ENCODE assay signal across 8 mouse cellular contexts in the genomic region with DNA sequence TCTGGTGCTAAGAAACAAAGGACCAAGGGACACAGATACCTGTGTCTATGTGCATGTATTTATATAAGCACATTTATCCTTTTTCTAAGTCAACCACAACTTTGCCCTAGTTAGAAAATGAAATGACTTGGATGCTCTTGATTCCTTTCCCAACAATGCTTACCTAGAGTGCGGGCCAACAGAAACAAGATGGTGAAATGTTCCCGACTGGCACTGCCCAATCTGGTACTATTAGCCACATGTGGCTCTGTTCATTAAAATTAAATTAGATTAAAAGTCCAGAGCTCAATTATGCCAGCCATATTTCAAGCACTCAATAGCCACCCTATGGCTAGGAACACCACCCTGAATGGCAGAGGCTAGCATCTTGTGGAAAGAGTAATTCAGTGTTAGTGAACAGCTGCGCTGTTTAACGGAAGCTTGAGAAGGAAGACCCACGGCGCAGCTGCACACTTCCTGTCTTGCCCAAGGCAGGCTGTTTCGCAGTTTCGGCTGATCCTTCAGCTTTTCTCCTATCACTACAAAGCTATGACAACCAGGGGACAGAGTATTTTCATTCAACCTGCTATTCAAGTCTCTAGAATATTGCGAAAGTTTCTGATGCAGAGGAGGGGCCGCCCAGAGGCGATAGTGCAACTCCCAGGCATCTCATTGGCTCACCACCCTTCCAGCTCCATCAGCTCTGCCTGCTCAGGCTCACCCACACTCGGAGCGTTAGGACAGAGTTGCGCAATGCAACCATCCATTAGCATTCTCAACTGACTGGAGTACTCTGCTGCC. TPM values are rescaled to one million over a fixed set of nuclear protein-coding genes. Genes with fewer than 3 reads are reported as not detected.
DNase-seq lines count a peak whose midpoint lies in the region; ATAC-seq lines count a peak whose summit lies in the region.

No protein-coding gene starts in this region.

- peak overlapping the region; percentile 20; the same call in 1 of the 2 replicates for H3K4me2 ChIP-seq in liver, embryonic 11.5 days
- peak overlapping the region; percentile 36 for H3K4me2 ChIP-seq in neural tube, embryonic 15.5 days
- no peak overlapping the region for H3K4me2 ChIP-seq in forebrain, embryonic 15.5 days (replicated peaks)
- H3K4me2 ChIP-seq in midbrain, embryonic 11.5 days = no peak overlapping the region
- H3K4me2 ChIP-seq in hindbrain, embryonic 16.5 days (ENCODE audit: low read length) = no peak overlapping the region

- no peaks in the 10 kb centered on the region for H3K27me3 ChIP-seq in liver, embryonic 11.5 days (replicated peaks; ENCODE audit: control insufficient read depth, insufficient read depth, low read length)
- H3K27me3 ChIP-seq in neural tube, embryonic 15.5 days (replicated peaks) = peaks cover 12% of the 10 kb centered on the region
- no peaks in the 10 kb centered on the region for H3K27me3 ChIP-seq in forebrain, embryonic 15.5 days
- H3K27me3 ChIP-seq in midbrain, embryonic 11.5 days (ENCODE audit: control insufficient read depth, insufficient read depth, low read length) = no peaks in the 10 kb centered on the region
- H3K27me3 ChIP-seq in hindbrain, embryonic 16.5 days (replicated peaks; ENCODE audit: control insufficient read depth, insufficient read depth, low read length) = peaks cover 2% of the 10 kb centered on the region; the same call in 1 of the 2 replicates

- peak; percentile 75 for ATAC-seq in liver, embryonic 11.5 days (replicated peaks; ENCODE audit: low FRiP score)
- no peak for ATAC-seq in neural tube, embryonic 15.5 days (ENCODE audit: low FRiP score)
- ATAC-seq in forebrain, embryonic 15.5 days (replicated peaks) = no peak
- ATAC-seq in midbrain, embryonic 11.5 days (ENCODE audit: low FRiP score) = no peak
- no peak for ATAC-seq in hindbrain, embryonic 16.5 days

- H3K36me3 ChIP-seq in liver, embryonic 11.5 days (ENCODE audit: control insufficient read depth, insufficient read depth, low read length) = no peaks in the 10 kb centered on the region
- H3K36me3 ChIP-seq in neural tube, embryonic 15.5 days = no peaks in the 10 kb centered on the region
- H3K36me3 ChIP-seq in forebrain, embryonic 15.5 days = no peaks in the 10 kb centered on the region
- no peaks in the 10 kb centered on the region for H3K36me3 ChIP-seq in midbrain, embryonic 11.5 days (ENCODE audit: control insufficient read depth, insufficient read depth, low read length)
- no peaks in the 10 kb centered on the region for H3K36me3 ChIP-seq in hindbrain, embryonic 16.5 days (ENCODE audit: control insufficient read depth, insufficient read depth, low read length)

- DNase-seq in urinary bladder, adult 18-20 months (ENCODE audit: low spot score in 2 of 2) = peak; percentile 29 to 70
- DNase-seq in urinary bladder, postnatal 10 days (ENCODE audit: low spot score) = no peak
- peak; percentile 90 for DNase-seq in gonadal fat pad, adult 2 months (ENCODE audit: low read depth)
- DNase-seq in liver, embryonic 11.5 days (ENCODE audit: low spot score) = no peak
- DNase-seq in midbrain, embryonic 11.5 days (ENCODE audit: low spot score, missing footprints) = no peak

- H3K4me1 ChIP-seq in liver, embryonic 11.5 days (replicated peaks; ENCODE audit: control insufficient read depth, insufficient read depth, low read length) = 0 out of 2 replicates have a peak, but pooled peaks cover 2% of the 10 kb centered on the region
- 0 out of 2 replicates have a peak, but pooled peaks cover 4% of the 10 kb centered on the region for H3K4me1 ChIP-seq in neural tube, embryonic 15.5 days
- no peaks in the 10 kb centered on the region for H3K4me1 ChIP-seq in forebrain, embryonic 15.5 days
- no peaks in the 10 kb centered on the region for H3K4me1 ChIP-seq in midbrain, embryonic 11.5 days (ENCODE audit: control insufficient read depth, insufficient read depth, low read length)
- no peaks in the 10 kb centered on the region for H3K4me1 ChIP-seq in hindbrain, embryonic 16.5 days (ENCODE audit: control insufficient read depth, insufficient read depth, low read depth, low read length)

- 52% methylated on average over 14 of the region's 14 CpGs for WGBS in liver, embryonic 11.5 days
- 61% methylated on average over 14 of the region's 14 CpGs for WGBS in neural tube, embryonic 15.5 days
- 77% methylated on average over 14 of the region's 14 CpGs for WGBS in forebrain, embryonic 15.5 days
- 81% methylated on average over 14 of the region's 14 CpGs for WGBS in midbrain, embryonic 11.5 days
- WGBS in hindbrain, embryonic 16.5 days = 69% methylated on average over 14 of the region's 14 CpGs

- no peaks in the 10 kb centered on the region for H3K9me3 ChIP-seq in liver, embryonic 11.5 days (ENCODE audit: control insufficient read depth, low read length)
- no peaks in the 10 kb centered on the region for H3K9me3 ChIP-seq in neural tube, embryonic 15.5 days (replicated peaks)
- H3K9me3 ChIP-seq in forebrain, embryonic 15.5 days = no peaks in the 10 kb centered on the region
- H3K9me3 ChIP-seq in midbrain, embryonic 11.5 days (ENCODE audit: control insufficient read depth, low read length) = no peaks in the 10 kb centered on the region
- no peaks in the 10 kb centered on the region for H3K9me3 ChIP-seq in hindbrain, embryonic 16.5 days (ENCODE audit: control insufficient read depth, low read length)

- H3K9ac ChIP-seq in liver, embryonic 11.5 days (ENCODE audit: low read depth, low read length) = no peak overlapping the region
- H3K9ac ChIP-seq in neural tube, embryonic 15.5 days (replicated peaks) = no peak overlapping the region
- no peak overlapping the region for H3K9ac ChIP-seq in forebrain, embryonic 15.5 days (replicated peaks)
- H3K9ac ChIP-seq in midbrain, embryonic 11.5 days (ENCODE audit: low read length) = no peak overlapping the region
- no peak overlapping the region for H3K9ac ChIP-seq in hindbrain, embryonic 16.5 days (ENCODE audit: low read depth, low read length)

- H3K4me3 ChIP-seq in liver, embryonic 11.5 days (ENCODE audit: low read depth, low read length) = no peak overlapping the region
- H3K4me3 ChIP-seq in neural tube, embryonic 15.5 days (replicated peaks) = 0 out of 2 replicates have a peak overlapping the region, but pooled peaks have one; percentile 2
- H3K4me3 ChIP-seq in forebrain, embryonic 15.5 days = no peak overlapping the region
- H3K4me3 ChIP-seq in midbrain, embryonic 11.5 days (ENCODE audit: low read depth, low read length) = no peak overlapping the region
- no peak overlapping the region for H3K4me3 ChIP-seq in hindbrain, embryonic 16.5 days (ENCODE audit: low read length)

- H3K27ac ChIP-seq in liver, embryonic 11.5 days (ENCODE audit: low read depth, low read length) = no peak overlapping the region
- H3K27ac ChIP-seq in neural tube, embryonic 15.5 days (replicated peaks) = no peak overlapping the region
- no peak overlapping the region for H3K27ac ChIP-seq in forebrain, embryonic 15.5 days (replicated peaks)
- no peak overlapping the region for H3K27ac ChIP-seq in midbrain, embryonic 11.5 days (ENCODE audit: low read depth, low read length)
- no peak overlapping the region for H3K27ac ChIP-seq in hindbrain, embryonic 16.5 days (ENCODE audit: low read depth, low read length)

RNA-seq across cellular contexts. Expression of a gene that starts 34.9 kb away (rescaled TPM):
- 8.8 and 13.2 TPM in 2 replicates for polyA plus RNA-seq in gonadal fat pad, adult 2 months (2012; rRNA removed)
- 13.2 and 19.0 TPM in 2 replicates for polyA plus RNA-seq in liver, embryonic 11.5 days (2014; fragmentation: Nextera tagmentation; extraction: Ambion mirVana)
- 3.4 and 9.2 TPM in 2 replicates for polyA plus RNA-seq in neural tube, embryonic 15.5 days (2015; fragmentation: Nextera tagmentation; extraction: Ambion mirVana)
- 2.1 and 2.7 TPM in 2 replicates for polyA plus RNA-seq in forebrain, embryonic 15.5 days (2015; fragmentation: Nextera tagmentation; extraction: Ambion mirVana)
- 1.9 and 2.8 TPM in 2 replicates for polyA plus RNA-seq in midbrain, embryonic 11.5 days (2014; fragmentation: Nextera tagmentation; extraction: Ambion mirVana)
- 3.3 and 4.2 TPM in 2 replicates for polyA plus RNA-seq in hindbrain, embryonic 16.5 days (2015; fragmentation: Nextera tagmentation; extraction: Ambion mirVana)

Comparison
In these comparisons a context has a peak if more than half of its experiments do, and no peak if none do; other contexts are left out.
1. DNase-seq: peak in urinary bladder, adult 18-20 months (2 of 2) and gonadal fat pad, adult 2 months (single experiment); none in urinary bladder, postnatal 10 days (single experiment), liver, embryonic 11.5 days (single experiment) and midbrain, embryonic 11.5 days (single experiment).
2. H3K4me2 ChIP-seq: peak in liver, embryonic 11.5 days (single experiment) and neural tube, embryonic 15.5 days (single experiment); none in forebrain, embryonic 15.5 days (single experiment), midbrain, embryonic 11.5 days (single experiment) and hindbrain, embryonic 16.5 days (single experiment).